Mouse (Mus musculus) liver, embryonic 14.5 days (tissue): ENCODE results near the gene Deaf1. TPM values are rescaled to one million over a fixed set of nuclear protein-coding genes. Genes with fewer than 3 reads are reported as not detected.

Experiments used
- ATAC-seq: fragments of 200-750 bp; cut with Nextera tagmentation; 2 replicates; pipeline ENCODE4 v1.8.0; 2017; ENCODE audit warnings: moderate number of reproducible peaks, mild to moderate bottlenecking, moderate library complexity; ENCODE audit not compliant: insufficient read depth
- DNase-seq, 3 experiments: peaks; one replicate each; pipeline ENCODE4 v3.0.0-alpha.2; 2012 to 2013; ENCODE audit warnings: low read depth in 3 of 3, low spot score in 3 of 3
- H3K27ac ChIP-seq: fragments of 300-500 bp; sonication (generic); 2 replicates; pipeline ENCODE4 v1.5.1; 2014; ENCODE audit warnings: moderate library complexity, mild to moderate bottlenecking, control low read depth, inconsistent platforms
- H3K27me3 ChIP-seq: fragments of 300-500 bp; sonication (generic); 2 replicates; pipeline ENCODE4 v1.6.1; 2014; ENCODE audit warnings: mild to moderate bottlenecking, low read length, moderate library complexity; ENCODE audit not compliant: control insufficient read depth, insufficient read depth
- H3K36me3 ChIP-seq: fragments of 300-500 bp; sonication (generic); replicated peaks from 2 replicates; pipeline ENCODE4 v1.6.1; 2014; ENCODE audit warnings: low read depth; ENCODE audit not compliant: control insufficient read depth, insufficient read depth
- H3K4me1 ChIP-seq, 2 experiments: fragments of 200-500 bp in 1 of 2; fragments of 300-500 bp in 1 of 2; sonication (generic) in 1 of 2; replicated peaks; 2 replicates each; pipeline ENCODE4 v1.6.1; 2012 to 2014; ENCODE audit warnings: antibody characterized with exemption in 1 of 2, inconsistent platforms in 1 of 2, low read length in 1 of 2; ENCODE audit not compliant: control insufficient read depth in 2 of 2, insufficient read depth in 2 of 2
- H3K4me2 ChIP-seq: fragments of 300-500 bp; sonication (generic); 2 replicates; pipeline ENCODE4 v1.6.1; 2014; ENCODE audit warnings: low read depth, mild to moderate bottlenecking, control low read depth, moderate library complexity
- H3K4me3 ChIP-seq, 2 experiments: fragments of 200-500 bp in 1 of 2; fragments of 300-500 bp in 1 of 2; sonication (generic) in 1 of 2; 2 replicates each; pipeline ENCODE4 v1.5.1; 2012 to 2014; ENCODE audit warnings: low read depth in 2 of 2, low read length in 2 of 2, mild to moderate bottlenecking in 2 of 2, control low read depth in 1 of 2, inconsistent platforms in 1 of 2, moderate library complexity in 1 of 2; ENCODE audit not compliant: insufficient read depth in 1 of 2
- H3K9ac ChIP-seq: fragments of 300-500 bp; sonication (generic); replicated peaks from 2 replicates; pipeline ENCODE4 v1.6.1; 2014; ENCODE audit warnings: mild to moderate bottlenecking, control low read depth, moderate library complexity
- H3K9me3 ChIP-seq: fragments of 300-500 bp; sonication (generic); 2 replicates; pipeline ENCODE4 v1.6.1; 2016; ENCODE audit warnings: low read length, mixed read lengths; ENCODE audit not compliant: control insufficient read depth
- CTCF ChIP-seq: IDR thresholded peaks from 2 replicates; pipeline ENCODE4 v1.5.1; 2016; ENCODE audit warnings: antibody characterized with exemption, low read depth, control low read depth
- EP300 ChIP-seq: IDR thresholded peaks from 2 replicates; pipeline ENCODE4 v1.6.1; 2016; ENCODE audit warnings: antibody characterized with exemption, low read depth
- WGBS: fragments of 180-500 bp; shearing (Covaris S2); extraction: QIAGEN DNeasy Blood & Tissue Kit; methylation state at CpG from one replicate; pipeline ENCODE4 v1.1.7; 2014; ENCODE audit not compliant: insufficient replicate concordance; 5-methylcytosine and 5-hydroxymethylcytosine counted together
- polyA plus RNA-seq, 2 experiments: library from polyadenylated mRNA; depleted of rRNA in 1 of 2; stranded (reverse) in 1 of 2; unstranded in 1 of 2; fragments of >200 nt; fragmentation: Nextera tagmentation in 1 of 2; extraction: Ambion mirVana in 1 of 2; gene quantifications; 2 replicates each; pipeline versions ENCODE4 v1.2.1 to v1.2.3; 2012 to 2014

The Deaf1 gene
- polyA plus RNA-seq, 2 experiments, result 7.8 to 11.1 TPM

GRCm38 (mm10) chr7:141335044-141335579, 7.6 kb upstream of the Deaf1 start:
- Histone ChIP-seq H3K27me3 (no peaks in the 10 kb centered on the region), H3K9me3 (no peaks in the 10 kb centered on the region), H3K4me1 (peaks cover 7 to 8% of the 10 kb centered on the region in 2 experiments; a peak in 3 of 4 replicates), H3K4me3 (no peak overlapping the region), H3K4me2 (no peak overlapping the region), H3K27ac (no peak overlapping the region), H3K9ac (no peak overlapping the region), H3K36me3 (no peaks in the 10 kb centered on the region; the same call in 1 of the 2 replicates)
- no peak for DNase-seq
- 70% methylated on average over 2 of the region's 2 CpGs for WGBS
- no peak for ATAC-seq
- TF ChIP-seq EP300 (no peak), CTCF (0 out of 2 replicates have a peak, but pooled peaks have one; percentile 8)

- no peak for DNase-seq
- Histone ChIP-seq H3K4me3 (no peak overlapping the region), H3K4me1 (peaks cover 8 to 11% of the 10 kb centered on the region in 2 experiments), H3K27ac (no peak overlapping the region), H3K9ac (no peak overlapping the region), H3K9me3 (no peaks in the 10 kb centered on the region), H3K36me3 (no peaks in the 10 kb centered on the region; the same call in 1 of the 2 replicates), H3K27me3 (no peaks in the 10 kb centered on the region), H3K4me2 (no peak overlapping the region)
- ATAC-seq, result no peak
- 79% methylated on average over 6 of the region's 6 CpGs for WGBS
- no peak for TF ChIP-seq CTCF
- no peak for TF ChIP-seq EP300
Observed at GRCm38 (mm10) chr7:141331990-141332389, 4.5 kb upstream of the Deaf1 start.

- Histone ChIP-seq H3K27ac (no peak overlapping the region), H3K4me3 (no peak overlapping the region), H3K4me2 (no peak overlapping the region), H3K4me1 (peaks cover 19 to 23% of the 10 kb centered on the region in 2 experiments), H3K9ac (no peak overlapping the region), H3K27me3 (no peaks in the 10 kb centered on the region), H3K9me3 (no peaks in the 10 kb centered on the region), H3K36me3 (no peaks in the 10 kb centered on the region; the same call in 1 of the 2 replicates)
- TF ChIP-seq CTCF, result no peak
- TF ChIP-seq EP300, result no peak
- no peak for DNase-seq
- no peak for ATAC-seq
Observed at GRCm38 (mm10) chr7:141330706-141331105, 3.2 kb upstream of the Deaf1 start.

- WGBS, result 17% methylated on average over 24 of the region's 24 CpGs
- H3K27me3 ChIP-seq, result no peaks in the 10 kb centered on the region
- no peak for TF ChIP-seq EP300
- no peak for TF ChIP-seq CTCF
- H3K27ac ChIP-seq, result peak overlapping the region; percentile 89
- H3K36me3 ChIP-seq, result peaks cover 4% of the 10 kb centered on the region
- peak; percentile 3; the same call in 1 of the 2 replicates for ATAC-seq
- peak overlapping the region; percentile 82 for H3K4me2 ChIP-seq
- H3K4me3 ChIP-seq, result peak overlapping the region; percentile 77 to 91
- H3K4me1 ChIP-seq, result peaks cover 19 to 23% of the 10 kb centered on the region in 2 experiments
- H3K9me3 ChIP-seq, result no peaks in the 10 kb centered on the region
- peak in 1 of 3 experiments; percentile 10 for DNase-seq
- peak overlapping the region; percentile 91 for H3K9ac ChIP-seq
Observed at GRCm38 (mm10) chr7:141328373-141328990, 992 bp upstream of the Deaf1 start.

GRCm38 (mm10) chr7:141326546-141327446, 694 bp downstream of the Deaf1 start:
- ATAC-seq (peak; percentile 17), DNase-seq (peak in 1 of 3 experiments; percentile 27)
- TF ChIP-seq CTCF (peak; percentile 8; the same call in 1 of the 2 replicates), EP300 (no peak)

More at GRCm38 (mm10) chr7:141326546-141327446, 694 bp downstream of the Deaf1 start:
- Histone ChIP-seq H3K9me3 (no peaks in the 10 kb centered on the region), H3K9ac (peak overlapping the region; percentile 91), H3K4me2 (peak overlapping the region; percentile 82), H3K36me3 (peaks cover 16% of the 10 kb centered on the region), H3K27me3 (no peaks in the 10 kb centered on the region), H3K4me1 (peaks cover 19 to 23% of the 10 kb centered on the region in 2 experiments), H3K27ac (peak overlapping the region; percentile 89), H3K4me3 (peak overlapping the region; percentile 77 to 91)
- WGBS, result 6% methylated on average over 35 of the region's 35 CpGs
